Mouse (Mus musculus) embryo, embryonic 11 days (tissue): ENCODE results near the gene Spp1.
"Not testable (repeated sequence)": the region's sequence is repeated elsewhere in the genome, so short reads cannot be mapped to it uniquely, and the experiment has no call there.

Experiments
- DNase-seq: peaks from one replicate; pipeline ENCODE4 v3.0.0-alpha.2; 2015

Spp1 gene

DNA sequence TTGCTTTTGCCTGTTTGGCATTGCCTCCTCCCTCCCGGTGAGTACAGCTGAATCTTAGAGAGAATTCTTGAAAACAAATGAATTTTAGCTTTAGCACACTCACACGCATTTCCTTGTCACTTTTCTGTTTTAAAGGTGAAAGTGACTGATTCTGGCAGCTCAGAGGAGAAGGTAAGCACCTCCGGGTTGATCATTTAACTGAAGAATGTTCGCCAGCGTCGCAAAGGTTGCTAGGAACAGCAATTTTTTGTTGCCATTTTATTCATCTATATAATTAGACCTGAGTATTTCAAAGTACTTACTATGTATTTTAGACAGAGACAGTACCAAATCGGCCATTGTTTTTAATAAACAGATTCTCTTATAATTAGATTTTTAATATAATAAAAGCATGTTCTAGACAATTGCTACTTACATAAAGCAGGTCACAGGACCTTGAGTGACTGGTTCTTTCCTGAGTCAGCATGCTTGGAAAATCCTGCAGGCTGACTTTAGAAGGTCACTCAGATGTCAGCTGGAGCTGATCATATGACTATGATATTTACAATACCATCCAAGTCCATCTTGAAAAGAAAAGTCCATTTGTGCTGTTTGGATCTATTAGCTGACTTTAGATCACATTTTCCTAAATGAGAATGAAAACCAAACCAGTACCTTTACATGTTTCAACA, 1.6 kb downstream of the Spp1 start:
- no peak for DNase-seq

DNA sequence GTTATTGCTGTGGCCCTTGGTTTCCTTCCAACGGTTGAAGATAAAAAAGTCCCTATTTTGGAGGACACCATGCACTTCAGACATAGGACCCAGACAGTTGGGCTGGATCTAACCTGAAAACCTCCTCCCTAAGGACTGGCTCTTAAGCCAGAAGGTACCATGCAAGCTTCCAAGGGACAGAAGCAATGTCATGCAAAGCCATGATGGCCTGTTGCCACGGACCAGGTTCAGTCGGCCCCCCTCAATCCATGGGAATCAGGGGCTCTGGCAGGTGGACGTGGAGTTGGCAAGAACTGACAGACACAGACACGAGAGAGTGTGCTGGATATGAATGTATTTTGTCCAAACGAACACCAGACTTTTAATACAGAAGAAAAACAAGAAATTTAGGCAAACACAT, 7.5 kb downstream of the Spp1 start:
- no peak for DNase-seq

- no peak for DNase-seq
Observed at GRCm38 (mm10) chr5:104442850-104443249, 7.9 kb downstream of the Spp1 start.

- peak; percentile 74 for DNase-seq
Observed at GRCm38 (mm10) chr5:104446156-104446555, 11.2 kb downstream of the Spp1 start.

- not testable (repeated sequence) for DNase-seq
Observed at GRCm38 (mm10) chr5:104448346-104448745, 13.4 kb downstream of the Spp1 start.

DNA sequence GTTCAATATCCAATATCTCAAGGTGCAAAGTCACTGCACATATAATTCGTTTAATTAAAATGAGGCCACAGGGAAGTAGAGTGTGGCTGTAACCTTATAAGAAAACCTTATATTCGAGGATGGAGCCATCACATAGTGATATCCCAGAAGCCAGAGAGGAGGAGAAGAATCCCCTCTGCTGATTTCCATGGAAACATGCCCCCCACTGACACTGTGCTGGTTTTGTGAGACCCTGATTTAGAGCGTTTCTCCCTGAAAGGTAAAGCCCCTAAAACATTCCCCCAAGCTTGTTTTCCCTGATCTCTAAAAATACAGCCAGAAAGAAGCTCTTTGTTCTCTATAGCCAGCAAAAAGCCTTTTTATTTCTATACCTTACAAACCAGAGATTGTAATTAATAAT, 14.6 kb downstream of the Spp1 start:
- no peak for DNase-seq

DNA sequence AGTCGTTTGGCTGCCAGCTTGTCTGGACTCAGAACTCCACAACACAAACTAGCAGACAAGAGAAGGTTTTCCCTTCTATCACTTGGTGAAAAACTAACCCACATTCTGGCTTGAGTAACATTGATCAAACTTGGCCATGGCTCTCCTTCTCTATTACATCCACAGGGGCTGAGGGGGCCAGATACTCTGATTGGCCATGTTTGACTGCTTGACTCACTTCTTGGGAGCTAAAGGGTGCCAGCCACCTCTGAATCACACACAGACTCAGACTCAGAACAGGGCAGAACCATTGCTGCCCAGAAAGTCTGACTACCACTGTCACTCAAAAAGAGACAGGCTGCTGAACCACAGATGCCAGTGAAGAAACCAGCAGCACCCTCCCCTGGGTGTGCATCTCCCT, 18.2 kb downstream of the Spp1 start:
- no peak for DNase-seq

- no peak for DNase-seq
Observed at GRCm38 (mm10) chr5:104454564-104454963, 19.6 kb downstream of the Spp1 start.

GRCm38 (mm10) chr5:104458832-104459705, 24.2 kb downstream of the Spp1 start, which contains the start of gene Pkd2:
Gene Pkd2 (plus strand): TSS chr5:104459450.
- peak; percentile 88 for DNase-seq

DNA sequence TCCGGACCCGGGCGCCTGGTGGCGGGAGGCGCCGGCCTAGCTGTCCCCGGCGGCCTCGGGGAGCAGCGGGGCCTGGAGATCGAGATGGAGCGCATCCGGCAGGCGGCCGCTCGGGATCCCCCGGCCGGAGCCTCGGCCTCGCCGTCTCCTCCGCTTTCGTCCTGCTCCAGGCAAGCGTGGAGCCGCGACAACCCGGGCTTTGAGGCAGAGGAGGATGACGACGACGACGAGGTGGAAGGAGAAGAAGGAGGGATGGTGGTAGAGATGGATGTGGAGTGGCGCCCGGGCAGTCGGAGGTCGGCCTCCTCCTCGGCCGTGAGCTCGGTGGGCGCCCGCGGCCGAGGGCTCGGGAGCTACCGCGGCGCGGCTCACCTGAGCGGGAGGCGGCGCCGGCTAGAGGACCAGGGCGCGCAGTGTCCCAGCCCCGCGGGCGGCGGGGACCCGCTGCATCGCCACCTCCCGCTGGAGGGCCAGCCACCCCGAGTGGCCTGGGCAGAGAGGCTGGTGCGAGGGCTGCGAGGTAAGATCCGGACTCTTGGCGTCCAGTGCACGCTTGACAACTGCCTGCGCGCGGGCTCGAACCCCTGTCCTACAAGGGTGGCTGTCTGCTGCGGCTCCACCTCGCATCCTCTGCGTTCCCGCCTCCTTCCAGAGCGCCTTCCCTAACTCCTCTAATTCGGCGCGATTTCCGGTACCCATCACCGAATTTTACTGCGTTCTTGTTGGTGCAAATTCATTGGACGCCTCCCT, 25.0 kb downstream of the Spp1 start:
- peak; percentile 76 for DNase-seq

GRCm38 (mm10) chr5:104460456-104460838, 25.5 kb downstream of the Spp1 start:
- DNase-seq = no peak

DNA sequence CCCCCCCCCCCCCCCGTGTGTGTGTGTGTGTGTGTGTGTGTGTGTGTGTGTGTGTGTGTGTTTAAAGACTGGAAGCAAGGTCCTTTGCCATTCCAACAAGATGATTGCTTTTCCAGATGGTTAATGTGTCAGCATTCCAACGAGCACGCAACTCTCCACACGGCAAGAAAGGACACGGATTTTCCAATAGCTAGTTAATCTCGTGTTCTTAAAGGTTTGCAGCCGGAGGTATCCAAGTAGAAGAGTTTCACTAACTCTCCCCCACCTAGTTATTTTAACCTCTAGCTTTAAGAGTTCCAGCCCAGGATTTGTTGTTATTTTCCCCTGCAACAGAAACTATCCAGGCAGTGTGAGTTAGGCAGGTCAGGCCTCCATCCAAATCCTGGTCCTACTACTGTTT, 25.9 kb downstream of the Spp1 start:
- peak; percentile 60 for DNase-seq

GRCm38 (mm10) chr5:104465279-104465678, 30.4 kb downstream of the Spp1 start:
- DNase-seq = no peak

DNA sequence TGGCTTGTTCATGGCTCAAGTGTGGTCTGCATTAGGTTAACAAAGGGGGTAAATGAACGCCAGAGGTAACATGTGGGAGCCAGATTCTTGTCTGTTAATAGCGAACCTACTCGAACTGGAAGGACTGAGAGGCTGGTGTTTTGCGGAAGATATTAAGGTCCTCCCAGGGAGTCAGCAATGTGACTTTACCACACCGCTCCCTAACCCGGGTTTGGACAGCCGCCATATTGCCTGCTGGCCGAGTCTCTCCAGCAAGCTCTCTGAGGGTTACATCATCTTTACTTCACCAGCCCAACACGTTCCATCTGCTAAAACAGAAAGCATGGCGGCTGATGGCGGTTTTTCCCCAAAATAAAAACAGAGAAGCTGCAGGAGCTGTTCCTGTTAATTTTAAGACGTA, 30.8 kb downstream of the Spp1 start:
- DNase-seq = no peak

- no peak for DNase-seq
Observed at GRCm38 (mm10) chr5:104466816-104467215, 31.9 kb downstream of the Spp1 start.

GRCm38 (mm10) chr5:104468586-104468985, 33.7 kb downstream of the Spp1 start:
- DNase-seq = no peak

DNA sequence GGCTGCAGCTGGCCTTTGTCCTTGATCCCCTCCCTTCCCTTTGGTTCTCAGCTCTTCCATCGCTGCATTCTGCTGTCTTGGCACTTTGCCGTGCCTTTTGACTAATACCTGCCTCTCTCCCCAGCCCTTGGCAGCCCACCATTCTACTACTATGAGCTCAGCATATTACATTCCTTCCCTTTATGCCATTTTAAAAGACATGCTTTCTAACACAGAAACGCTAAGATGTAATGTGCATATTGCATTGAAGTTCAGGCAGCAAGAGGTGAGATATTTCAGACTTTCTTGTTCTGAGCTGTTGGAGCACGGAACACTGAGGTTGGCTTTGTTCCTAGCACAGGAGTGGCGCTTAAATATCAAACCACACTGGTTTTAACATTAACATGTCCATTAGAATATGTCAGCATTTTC, 36.1 kb downstream of the Spp1 start:
- DNase-seq = no peak

DNA sequence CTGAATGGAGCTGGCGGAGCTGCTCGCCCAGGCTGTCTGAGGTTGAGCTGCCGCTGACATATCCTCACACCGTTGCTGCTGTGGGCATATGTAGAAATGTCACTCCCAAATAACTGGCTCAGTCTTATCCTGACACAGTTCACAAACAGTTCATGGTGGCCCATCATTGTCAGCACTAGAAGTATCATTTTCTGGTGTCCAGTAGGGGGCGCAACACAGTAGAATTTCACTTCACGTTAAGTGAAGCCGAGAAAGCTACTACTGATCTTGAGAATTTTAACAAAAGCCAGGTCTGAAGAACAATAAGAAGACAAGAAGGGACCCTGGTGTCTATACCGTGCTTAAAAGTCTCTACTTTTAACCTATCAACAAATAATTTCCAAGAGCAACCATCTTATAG, 37.5 kb downstream of the Spp1 start:
- peak; percentile 26 for DNase-seq

GRCm38 (mm10) chr5:104480367-104480766, 45.4 kb downstream of the Spp1 start:
- no peak for DNase-seq

- no peak for DNase-seq
Observed at GRCm38 (mm10) chr5:104482856-104483255, 47.9 kb downstream of the Spp1 start.
